Mouse (Mus musculus) G1E (cell line): ENCODE measurements at regions not wholly inside any gene's neighbourhood (a gene's known extent, or its start where the extent isn't known, plus 50 kb on each side); places are given as distances from the start of the nearest gene placed in this dataset.

Experiments used
- CTCF ChIP-seq: IDR thresholded peaks from 2 replicates; pipeline ENCODE4 v1.5.1; 2012; ENCODE audit warnings: low read depth, low read length, inconsistent platforms, mixed read lengths
- GATA1 ChIP-seq: IDR thresholded peaks from 2 replicates; pipeline ENCODE4 v1.6.1; 2012; ENCODE audit warnings: borderline replicate concordance, low read length, inconsistent platforms, mixed read lengths
- POLR2AphosphoS5 ChIP-seq: IDR thresholded peaks from 2 replicates; pipeline ENCODE4 v1.6.1; 2012; ENCODE audit warnings: low read depth, low read length, inconsistent platforms; ENCODE audit not compliant: insufficient replicate concordance
- TAL1 ChIP-seq: conservative IDR thresholded peaks from 2 replicates; pipeline ENCODE4 v1.6.1; 2012; ENCODE audit warnings: low read depth, low read length, inconsistent platforms, mixed read lengths

DNA sequence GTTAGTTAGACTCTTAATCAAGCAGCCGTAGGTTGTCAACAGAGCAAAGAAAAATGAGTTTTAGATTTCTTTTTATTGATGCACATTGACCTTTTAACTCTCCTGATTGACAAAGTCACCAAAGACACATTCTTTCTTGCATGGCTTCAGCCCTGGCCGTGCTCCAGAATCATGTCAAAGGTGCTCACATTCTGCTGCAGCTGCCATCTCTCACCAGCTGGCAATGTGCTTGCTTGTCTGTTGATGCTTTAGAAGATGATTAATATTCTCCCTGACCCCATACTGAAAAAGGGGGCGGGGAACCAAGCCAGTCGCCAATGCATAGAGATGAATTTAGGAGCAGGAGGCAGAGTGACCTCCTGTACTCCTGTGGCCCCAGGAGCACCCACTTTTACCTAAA is 510.1 kb downstream of the Hace1 start:
- no peak for TF ChIP-seq POLR2AphosphoS5
- TF ChIP-seq CTCF = no peak
- no peak for TF ChIP-seq TAL1
- no peak for TF ChIP-seq GATA1
